ENCODE assay signal across 14 mouse cellular contexts in the genomic region with DNA sequence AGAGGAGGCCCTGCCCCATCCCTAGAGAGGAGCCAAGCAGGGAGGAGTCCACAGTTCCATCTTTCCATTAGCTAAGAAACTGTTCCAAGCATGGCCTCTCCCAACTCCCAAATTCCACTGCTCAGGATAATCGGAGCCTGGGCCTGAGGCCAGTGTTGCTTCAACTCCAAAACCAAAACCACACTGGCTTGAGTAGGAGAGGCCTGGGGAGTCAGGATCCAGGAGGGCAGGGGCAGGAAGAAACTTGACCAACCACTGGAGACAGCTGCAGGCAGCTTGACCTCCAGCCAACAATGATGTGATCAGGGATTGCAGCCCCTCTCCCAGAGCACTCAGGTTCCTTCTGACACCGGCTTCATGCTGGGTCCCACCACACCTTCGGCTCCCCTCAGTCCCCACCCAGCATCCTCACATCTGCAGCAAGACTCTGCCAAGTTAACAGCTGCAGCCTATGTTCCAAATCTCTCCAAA.
DNase-seq lines count a peak whose midpoint lies in the region; ATAC-seq lines count a peak whose summit lies in the region.
"Had no signal": no experiment of that assay in that cellular context is flagged by ENCODE, and none has a peak within 500 bp of the region (broad histone marks: within the 10 kb centered on the region; RNA-seq: fewer than 3 reads in every experiment).

No protein-coding gene starts in this region.

- H3K4me3 ChIP-seq in heart, embryonic 14.5 days (ENCODE audit: control insufficient read depth in 1 of 2, insufficient read depth in 1 of 2, low read depth in 1 of 2, low read length in 2 of 2), result no peak overlapping the region
- no peak overlapping the region for H3K4me3 ChIP-seq in midbrain, embryonic 10.5 days
- H3K4me3 ChIP-seq in forebrain, embryonic 15.5 days, result no peak overlapping the region
- H3K4me3 ChIP-seq: erythroblast, embryonic 14.5 days; hindbrain, embryonic 10.5 days; left cerebral cortex, adult 2 months had no signal

- 0 out of 2 replicates have a peak, but pooled peaks have one; percentile 9 for ATAC-seq in heart, embryonic 14.5 days (ENCODE audit: insufficient number of reproducible peaks, insufficient read depth, low FRiP score, low read depth)
- no peak for ATAC-seq in forebrain, embryonic 15.5 days (replicated peaks)

- H3K36me3 ChIP-seq in heart, embryonic 14.5 days (ENCODE audit: control insufficient read depth, insufficient read depth, low read length), result no peaks in the 10 kb centered on the region
- no peaks in the 10 kb centered on the region for H3K36me3 ChIP-seq in midbrain, embryonic 10.5 days
- H3K36me3 ChIP-seq in forebrain, embryonic 15.5 days, result no peaks in the 10 kb centered on the region
- H3K36me3 ChIP-seq: hindbrain, embryonic 10.5 days had no signal

- no peaks in the 10 kb centered on the region for H3K9me3 ChIP-seq in heart, embryonic 14.5 days (ENCODE audit: control insufficient read depth, low read length)
- no peaks in the 10 kb centered on the region for H3K9me3 ChIP-seq in midbrain, embryonic 10.5 days (replicated peaks)
- H3K9me3 ChIP-seq in forebrain, embryonic 15.5 days, result no peaks in the 10 kb centered on the region
- H3K9me3 ChIP-seq: hindbrain, embryonic 10.5 days had no signal

- H3K9ac ChIP-seq in heart, embryonic 14.5 days (ENCODE audit: low read length), result no peak overlapping the region
- no peak overlapping the region for H3K9ac ChIP-seq in forebrain, embryonic 15.5 days (replicated peaks)
- H3K9ac ChIP-seq: lung, embryonic 14.5 days had no signal

- DNase-seq in NIH3T3 (ENCODE audit: low read depth), result peak; percentile 94
- DNase-seq in fibroblast of lung, adult 2 months (ENCODE audit: low read depth), result peak; percentile 90
- DNase-seq in lung, postnatal 25 days (ENCODE audit: low spot score), result peak; percentile 57
- DNase-seq in cerebellum, adult 11 months, result no peak
- DNase-seq in midbrain, embryonic 10.5 days (ENCODE audit: low spot score), result no peak
- DNase-seq: adrenal gland, postnatal 36 days; cerebellum, adult 8-10 months; kidney, adult 9 months; lung, embryonic 14.5 days had no signal

- H3K4me2 ChIP-seq in heart, embryonic 14.5 days (ENCODE audit: low read length), result no peak overlapping the region
- no peak overlapping the region for H3K4me2 ChIP-seq in forebrain, embryonic 15.5 days (replicated peaks)
- H3K4me2 ChIP-seq: lung, embryonic 14.5 days had no signal

- 87% methylated on average over 3 of the region's 3 CpGs for WGBS in heart, embryonic 14.5 days
- WGBS in midbrain, embryonic 10.5 days, result 90% methylated on average over 3 of the region's 3 CpGs
- 90% methylated on average over 3 of the region's 3 CpGs for WGBS in forebrain, embryonic 15.5 days

- H3K27ac ChIP-seq in heart, embryonic 14.5 days (replicated peaks in 1 of 2; ENCODE audit: control insufficient read depth in 1 of 2, insufficient read depth in 1 of 2, low read depth in 2 of 2, low read length in 2 of 2), result 0 out of 4 replicates have a peak overlapping the region, but pooled peaks of 1 of the 2 experiments have one; percentile 1
- no peak overlapping the region for H3K27ac ChIP-seq in midbrain, embryonic 10.5 days (replicated peaks)
- H3K27ac ChIP-seq in forebrain, embryonic 15.5 days (replicated peaks), result no peak overlapping the region
- H3K27ac ChIP-seq: hindbrain, embryonic 10.5 days; left cerebral cortex, adult 2 months had no signal

- H3K27me3 ChIP-seq in heart, embryonic 14.5 days (ENCODE audit: control insufficient read depth, insufficient read depth, low read length), result no peaks in the 10 kb centered on the region
- no peaks in the 10 kb centered on the region for H3K27me3 ChIP-seq in midbrain, embryonic 10.5 days (ENCODE audit: low read depth, poor library complexity, severe bottlenecking)
- no peaks in the 10 kb centered on the region for H3K27me3 ChIP-seq in forebrain, embryonic 15.5 days

- H3K4me1 ChIP-seq in heart, embryonic 14.5 days (ENCODE audit: control insufficient read depth in 2 of 2, insufficient read depth in 2 of 2, low read length in 2 of 2), result peaks cover 12 to 16% of the 10 kb centered on the region in 2 experiments; a peak in 3 of 4 replicates
- H3K4me1 ChIP-seq in midbrain, embryonic 10.5 days, result peaks cover 6% of the 10 kb centered on the region
- peaks cover 10% of the 10 kb centered on the region for H3K4me1 ChIP-seq in forebrain, embryonic 15.5 days

Comparison
In these comparisons a context has a peak if more than half of its experiments do, and no peak if none do; other contexts are left out.
1. DNase-seq: peak in NIH3T3 (single experiment), fibroblast of lung, adult 2 months (single experiment) and lung, postnatal 25 days (single experiment); none in cerebellum, adult 11 months (single experiment) and midbrain, embryonic 10.5 days (single experiment).